Mouse (Mus musculus) brain, embryonic 14.5 days (tissue): ENCODE results near the gene Bub1b.
"Not testable (repeated sequence)": the region's sequence is repeated elsewhere in the genome, so short reads cannot be mapped to it uniquely, and the experiment has no call there.

Experiments
- CTCF ChIP-seq: fragments of 200-500 bp; IDR thresholded peaks from 2 replicates; pipeline ENCODE4 v1.5.1; 2012; ENCODE audit warnings: inconsistent platforms, mild to moderate bottlenecking, moderate library complexity, borderline replicate concordance; ENCODE audit not compliant: insufficient read depth, insufficient read length; ENCODE audit errors: extremely low read depth
- POLR2A ChIP-seq: fragments of 200-500 bp; IDR thresholded peaks from 2 replicates; pipeline ENCODE4 v1.6.1; 2012; ENCODE audit warnings: mild to moderate bottlenecking, inconsistent platforms, borderline replicate concordance; ENCODE audit not compliant: poor library complexity, insufficient read depth, insufficient read length, severe bottlenecking; ENCODE audit errors: extremely low read depth

DNA sequence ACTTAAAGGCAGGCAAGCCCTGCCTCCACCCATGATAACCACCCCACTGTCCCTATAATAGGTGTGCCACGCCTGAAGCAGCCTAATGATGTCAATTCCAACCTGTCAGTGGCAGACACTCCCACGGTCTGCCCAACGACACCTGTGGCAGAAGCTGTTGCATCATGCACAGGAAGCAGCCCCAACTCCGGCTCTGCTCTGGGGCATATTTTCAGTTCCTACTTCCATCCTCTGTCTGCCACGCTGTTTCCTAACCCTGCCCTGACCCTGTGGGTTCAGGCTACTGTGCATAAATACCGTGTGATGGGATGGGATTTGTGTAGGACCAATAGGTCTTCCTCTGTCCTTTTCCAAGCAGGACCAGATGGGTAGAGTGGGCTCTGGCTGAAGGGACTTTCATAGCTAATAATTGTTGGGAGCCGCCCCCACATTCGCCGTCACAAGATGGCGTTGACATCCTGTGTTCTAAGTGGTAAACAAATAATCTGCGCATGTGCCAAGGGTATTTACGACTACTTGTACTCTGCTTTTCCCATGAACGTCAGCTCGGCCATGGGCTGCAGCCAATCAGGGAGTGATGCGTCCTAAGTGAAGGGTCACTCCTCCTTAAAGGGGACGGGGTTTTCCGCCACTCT lies 43.5 kb upstream of the Bub1b start:
- TF ChIP-seq POLR2A, CTCF: not testable (repeated sequence)
